Mouse (Mus musculus) forebrain, embryonic 15.5 days (tissue): ENCODE measurements at regions not wholly inside any gene's neighbourhood (a gene's known extent, or its start where the extent isn't known, plus 50 kb on each side); places are given as distances from the start of the nearest gene placed in this dataset.

ENCODE experiments used
- ATAC-seq: fragments of 200-750 bp; cut with Nextera tagmentation; replicated peaks from 2 replicates; pipeline ENCODE4 v1.8.0; 2017; ENCODE audit warnings: mild to moderate bottlenecking, moderate TSS enrichment, moderate library complexity
- H3K27ac ChIP-seq: fragments of 300-500 bp; sonication (generic); replicated peaks from 2 replicates; pipeline ENCODE4 v1.5.1; 2015; ENCODE audit warnings: mild to moderate bottlenecking, inconsistent platforms
- H3K27me3 ChIP-seq: fragments of 300-500 bp; sonication (generic); 2 replicates; pipeline ENCODE4 v1.6.1; 2015; ENCODE audit warnings: inconsistent platforms
- H3K36me3 ChIP-seq: fragments of 300-500 bp; sonication (generic); 2 replicates; pipeline ENCODE4 v1.6.1; 2015; ENCODE audit warnings: mild to moderate bottlenecking, inconsistent platforms
- H3K4me1 ChIP-seq: fragments of 300-500 bp; sonication (generic); 2 replicates; pipeline ENCODE4 v1.6.1; 2015; ENCODE audit warnings: inconsistent platforms
- H3K4me2 ChIP-seq: fragments of 300-500 bp; sonication (generic); replicated peaks from 2 replicates; pipeline ENCODE4 v1.6.1; 2015; ENCODE audit warnings: mild to moderate bottlenecking, inconsistent platforms
- H3K4me3 ChIP-seq: fragments of 300-500 bp; sonication (generic); 2 replicates; pipeline ENCODE4 v1.5.1; 2015; ENCODE audit warnings: mild to moderate bottlenecking, inconsistent platforms
- H3K9ac ChIP-seq: fragments of 300-500 bp; sonication (generic); replicated peaks from 2 replicates; pipeline ENCODE4 v1.6.1; 2015; ENCODE audit warnings: mild to moderate bottlenecking, inconsistent platforms
- H3K9me3 ChIP-seq: fragments of 300-500 bp; sonication (generic); 2 replicates; pipeline ENCODE4 v1.6.1; 2016; ENCODE audit warnings: inconsistent platforms
- WGBS: fragments of 180-500 bp; shearing (Covaris S2); methylation state at CpG from one replicate; pipeline ENCODE4 v1.1.7; 2015; ENCODE audit warnings: mixed read lengths; 5-methylcytosine and 5-hydroxymethylcytosine counted together

- no peak for ATAC-seq
- no peak overlapping the region for H3K4me2 ChIP-seq
- 48% methylated on average over 3 of the region's 3 CpGs for WGBS
These were observed 59.8 kb upstream of the Speer4c start for GRCm38 (mm10) chr5:15773839-15774238.

GRCm38 (mm10) chr5:15774567-15774966 lies 60.5 kb upstream of the Speer4c start:
- H3K36me3 ChIP-seq = no peaks in the 10 kb centered on the region
- ATAC-seq = no peak
- 31% methylated on average over 3 of the region's 3 CpGs for WGBS

More at GRCm38 (mm10) chr5:15773839-15774238, 59.8 kb upstream of the Speer4c start:
- no peaks in the 10 kb centered on the region for H3K9me3 ChIP-seq
- no peak overlapping the region for H3K27ac ChIP-seq
- H3K9ac ChIP-seq = no peak overlapping the region
- no peaks in the 10 kb centered on the region for H3K27me3 ChIP-seq
- no peaks in the 10 kb centered on the region for H3K4me1 ChIP-seq
- no peaks in the 10 kb centered on the region for H3K36me3 ChIP-seq
- H3K4me3 ChIP-seq = no peak overlapping the region

GRCm38 (mm10) chr5:15776106-15776505 lies 62.0 kb upstream of the Speer4c start:
- no peaks in the 10 kb centered on the region for H3K36me3 ChIP-seq
- no peaks in the 10 kb centered on the region for H3K27me3 ChIP-seq
- no peak overlapping the region for H3K4me2 ChIP-seq
- H3K9ac ChIP-seq = no peak overlapping the region
- H3K9me3 ChIP-seq = no peaks in the 10 kb centered on the region
- 83% methylated on average over 3 of the region's 3 CpGs for WGBS
- ATAC-seq = no peak
- no peak overlapping the region for H3K4me3 ChIP-seq
- no peaks in the 10 kb centered on the region for H3K4me1 ChIP-seq
- no peak overlapping the region for H3K27ac ChIP-seq

More at GRCm38 (mm10) chr5:15774567-15774966, 60.5 kb upstream of the Speer4c start:
- no peak overlapping the region for H3K4me3 ChIP-seq
- no peak overlapping the region for H3K9ac ChIP-seq
- no peak overlapping the region for H3K27ac ChIP-seq
- no peaks in the 10 kb centered on the region for H3K27me3 ChIP-seq
- H3K9me3 ChIP-seq = no peaks in the 10 kb centered on the region
- H3K4me2 ChIP-seq = no peak overlapping the region
- H3K4me1 ChIP-seq = no peaks in the 10 kb centered on the region

GRCm38 (mm10) chr5:15803583-15803982 lies 89.5 kb upstream of the Speer4c start:
- no peak for ATAC-seq
- Histone ChIP-seq H3K4me2 (no peak overlapping the region), H3K27ac (no peak overlapping the region), H3K27me3 (no peaks in the 10 kb centered on the region), H3K9me3 (no peaks in the 10 kb centered on the region), H3K9ac (no peak overlapping the region), H3K36me3 (no peaks in the 10 kb centered on the region), H3K4me3 (no peak overlapping the region), H3K4me1 (no peaks in the 10 kb centered on the region)
- WGBS = 66% methylated on average over 5 of the region's 5 CpGs

GRCm38 (mm10) chr5:15816864-15817263 lies 102.8 kb upstream of the Speer4c start:
- H3K27me3 ChIP-seq = no peaks in the 10 kb centered on the region
- H3K9me3 ChIP-seq = no peaks in the 10 kb centered on the region
- H3K4me3 ChIP-seq = no peak overlapping the region
- no peaks in the 10 kb centered on the region for H3K36me3 ChIP-seq
- 74% methylated on average over 3 of the region's 3 CpGs for WGBS
- H3K27ac ChIP-seq = no peak overlapping the region
- no peak overlapping the region for H3K9ac ChIP-seq
- no peak overlapping the region for H3K4me2 ChIP-seq
- ATAC-seq = no peak
- H3K4me1 ChIP-seq = no peaks in the 10 kb centered on the region

GRCm38 (mm10) chr5:15817366-15817765 lies 103.3 kb upstream of the Speer4c start:
- Histone ChIP-seq H3K4me2 (no peak overlapping the region), H3K4me3 (no peak overlapping the region), H3K27me3 (no peaks in the 10 kb centered on the region), H3K9me3 (no peaks in the 10 kb centered on the region), H3K36me3 (no peaks in the 10 kb centered on the region), H3K27ac (no peak overlapping the region), H3K4me1 (no peaks in the 10 kb centered on the region), H3K9ac (no peak overlapping the region)
- ATAC-seq = no peak
- WGBS = 6% methylated on average over 3 of the region's 3 CpGs

GRCm38 (mm10) chr5:15822989-15823388 lies 108.9 kb upstream of the Speer4c start:
- H3K4me1 ChIP-seq = no peaks in the 10 kb centered on the region
- 64% methylated on average over 3 of the region's 3 CpGs for WGBS

GRCm38 (mm10) chr5:15831527-15831926 lies 103.0 kb upstream of the Cacna2d1 start:
- Histone ChIP-seq H3K36me3 (no peaks in the 10 kb centered on the region), H3K4me1 (no peaks in the 10 kb centered on the region), H3K9me3 (no peaks in the 10 kb centered on the region; the same call in 1 of the 2 replicates), H3K4me2 (no peak overlapping the region), H3K27ac (no peak overlapping the region), H3K4me3 (no peak overlapping the region), H3K9ac (no peak overlapping the region), H3K27me3 (no peaks in the 10 kb centered on the region)
- 78% methylated on average over 1 of the region's 1 CpGs for WGBS
- ATAC-seq = no peak

More at GRCm38 (mm10) chr5:15822989-15823388, 108.9 kb upstream of the Speer4c start:
- Histone ChIP-seq H3K4me3 (no peak overlapping the region), H3K4me2 (no peak overlapping the region), H3K9me3 (no peaks in the 10 kb centered on the region), H3K27ac (no peak overlapping the region), H3K36me3 (no peaks in the 10 kb centered on the region), H3K27me3 (no peaks in the 10 kb centered on the region), H3K9ac (no peak overlapping the region)
- peak; percentile 48; the same call in 1 of the 2 replicates for ATAC-seq

GRCm38 (mm10) chr5:15832338-15832737 lies 102.2 kb upstream of the Cacna2d1 start:
- Histone ChIP-seq H3K36me3 (no peaks in the 10 kb centered on the region), H3K27me3 (no peaks in the 10 kb centered on the region), H3K4me1 (no peaks in the 10 kb centered on the region), H3K27ac (no peak overlapping the region), H3K4me3 (no peak overlapping the region), H3K9me3 (no peaks in the 10 kb centered on the region; the same call in 1 of the 2 replicates), H3K4me2 (no peak overlapping the region), H3K9ac (no peak overlapping the region)
- WGBS = 73% methylated on average over 1 of the region's 1 CpGs
- ATAC-seq = no peak

GRCm38 (mm10) chr5:15838108-15838972 lies 96.2 kb upstream of the Cacna2d1 start:
- WGBS = 34% methylated on average over 17 of the region's 17 CpGs
- Histone ChIP-seq H3K4me3 (no peak overlapping the region), H3K4me2 (no peak overlapping the region), H3K27me3 (no peaks in the 10 kb centered on the region), H3K4me1 (no peaks in the 10 kb centered on the region), H3K9me3 (no peaks in the 10 kb centered on the region), H3K9ac (no peak overlapping the region), H3K27ac (no peak overlapping the region), H3K36me3 (no peaks in the 10 kb centered on the region)
- peak; percentile 93 for ATAC-seq

- no peak overlapping the region for H3K27ac ChIP-seq
- ATAC-seq = no peak
- no peaks in the 10 kb centered on the region for H3K9me3 ChIP-seq
- no peak overlapping the region for H3K9ac ChIP-seq
- no peaks in the 10 kb centered on the region for H3K27me3 ChIP-seq
- H3K4me2 ChIP-seq = no peak overlapping the region
- WGBS = 91% methylated on average over 2 of the region's 2 CpGs
- H3K36me3 ChIP-seq = no peaks in the 10 kb centered on the region
- H3K4me1 ChIP-seq = peaks cover 10% of the 10 kb centered on the region
- H3K4me3 ChIP-seq = no peak overlapping the region
These were observed 87.7 kb upstream of the Cacna2d1 start for GRCm38 (mm10) chr5:15846790-15847189.

- H3K27me3 ChIP-seq = no peaks in the 10 kb centered on the region
- no peak overlapping the region for H3K27ac ChIP-seq
- 66% methylated on average over 5 of the region's 5 CpGs for WGBS
- no peaks in the 10 kb centered on the region for H3K9me3 ChIP-seq
- H3K4me2 ChIP-seq = no peak overlapping the region
- H3K36me3 ChIP-seq = no peaks in the 10 kb centered on the region
- no peak overlapping the region for H3K9ac ChIP-seq
- peaks cover 10% of the 10 kb centered on the region for H3K4me1 ChIP-seq
- H3K4me3 ChIP-seq = no peak overlapping the region
- no peak for ATAC-seq
These were observed 85.0 kb upstream of the Cacna2d1 start for GRCm38 (mm10) chr5:15849520-15849919.
